Mouse (Mus musculus) forebrain, embryonic 14.5 days (tissue): ENCODE measurements around the gene Fanca. TPM values are rescaled to one million over a fixed set of nuclear protein-coding genes. Genes with fewer than 3 reads are reported as not detected.

ENCODE experiments used
- ATAC-seq: fragments of 200-750 bp; cut with Nextera tagmentation; 2 replicates; pipeline ENCODE4 v1.8.0; 2017; ENCODE audit warnings: mild to moderate bottlenecking, moderate library complexity
- DNase-seq: peaks from one replicate; pipeline ENCODE4 v3.0.0-alpha.2; 2015; ENCODE audit warnings: low spot score
- H3K27ac ChIP-seq: fragments of 300-500 bp; sonication (generic); 2 replicates; pipeline ENCODE4 v1.5.1; 2014; ENCODE audit warnings: low read depth, mild to moderate bottlenecking, control low read depth, low read length, moderate library complexity
- H3K27me3 ChIP-seq: fragments of 300-500 bp; sonication (generic); replicated peaks from 2 replicates; pipeline ENCODE4 v1.6.1; 2014; ENCODE audit warnings: low read length, control low read depth, mixed read lengths; ENCODE audit not compliant: control insufficient read depth, insufficient read depth
- H3K36me3 ChIP-seq: fragments of 300-500 bp; sonication (generic); 2 replicates; pipeline ENCODE4 v1.6.1; 2014; ENCODE audit warnings: low read length, control low read depth; ENCODE audit not compliant: control insufficient read depth, insufficient read depth
- H3K4me1 ChIP-seq: fragments of 300-500 bp; sonication (generic); 2 replicates; pipeline ENCODE4 v1.6.1; 2014; ENCODE audit warnings: antibody characterized with exemption, low read length, control low read depth; ENCODE audit not compliant: control insufficient read depth, insufficient read depth
- H3K4me2 ChIP-seq: fragments of 300-500 bp; sonication (generic); 2 replicates; pipeline ENCODE4 v1.6.1; 2014; ENCODE audit warnings: mild to moderate bottlenecking, control low read depth, low read length
- H3K4me3 ChIP-seq: fragments of 300-500 bp; sonication (generic); 2 replicates; pipeline ENCODE4 v1.5.1; 2014; ENCODE audit warnings: low read depth, low read length, control low read depth
- H3K9ac ChIP-seq: fragments of 300-500 bp; sonication (generic); 2 replicates; pipeline ENCODE4 v1.6.1; 2014; ENCODE audit warnings: mild to moderate bottlenecking, low read length, control low read depth, moderate library complexity
- H3K9me3 ChIP-seq: fragments of 300-500 bp; sonication (generic); replicated peaks from 2 replicates; pipeline ENCODE4 v1.6.1; 2016; ENCODE audit warnings: low read length, control low read depth, mixed read lengths; ENCODE audit not compliant: control insufficient read depth
- WGBS: fragments of 180-500 bp; shearing (Covaris S2); extraction: QIAGEN DNeasy Blood & Tissue Kit; methylation state at CpG from one replicate; pipeline ENCODE4 v1.1.7; 2014; 5-methylcytosine and 5-hydroxymethylcytosine counted together
- polyA plus RNA-seq: library from polyadenylated mRNA; unstranded; fragments of >200 nt; fragmentation: Nextera tagmentation; extraction: Ambion mirVana; gene quantifications from 2 replicates; pipeline ENCODE4 v1.2.1, GENCODE M21; 2014

The Fanca gene
- polyA plus RNA-seq, 1 experiment from 2014 or later: 13.7 TPM

GRCm38 (mm10) chr8:123252925-123253324 is 65.5 kb downstream of the Fanca start:
- Histone ChIP-seq H3K27me3 (no peaks in the 10 kb centered on the region), H3K4me3 (peak overlapping the region; percentile 98), H3K4me2 (peak overlapping the region; percentile 97), H3K36me3 (peaks cover 60% of the 10 kb centered on the region), H3K9me3 (no peaks in the 10 kb centered on the region), H3K9ac (peak overlapping the region; percentile 97), H3K27ac (no peak overlapping the region), H3K4me1 (peaks cover 14% of the 10 kb centered on the region)
- ATAC-seq (no peak), DNase-seq (no peak)
- WGBS: 63% methylated on average over 4 of the region's 4 CpGs

- H3K27me3 ChIP-seq: no peaks in the 10 kb centered on the region
- H3K27ac ChIP-seq: no peak overlapping the region
- no peak overlapping the region; the same call in 1 of the 2 replicates for H3K9ac ChIP-seq
- peaks cover 14% of the 10 kb centered on the region for H3K4me1 ChIP-seq
- H3K4me3 ChIP-seq: no peak overlapping the region
- DNase-seq (no peak), ATAC-seq (no peak)
- 95% methylated on average over 5 of the region's 5 CpGs for WGBS
- no peak overlapping the region for H3K4me2 ChIP-seq
- peaks cover 63% of the 10 kb centered on the region for H3K36me3 ChIP-seq
- no peaks in the 10 kb centered on the region for H3K9me3 ChIP-seq
Observed at GRCm38 (mm10) chr8:123250940-123251339, 67.4 kb downstream of the Fanca start.

DNA sequence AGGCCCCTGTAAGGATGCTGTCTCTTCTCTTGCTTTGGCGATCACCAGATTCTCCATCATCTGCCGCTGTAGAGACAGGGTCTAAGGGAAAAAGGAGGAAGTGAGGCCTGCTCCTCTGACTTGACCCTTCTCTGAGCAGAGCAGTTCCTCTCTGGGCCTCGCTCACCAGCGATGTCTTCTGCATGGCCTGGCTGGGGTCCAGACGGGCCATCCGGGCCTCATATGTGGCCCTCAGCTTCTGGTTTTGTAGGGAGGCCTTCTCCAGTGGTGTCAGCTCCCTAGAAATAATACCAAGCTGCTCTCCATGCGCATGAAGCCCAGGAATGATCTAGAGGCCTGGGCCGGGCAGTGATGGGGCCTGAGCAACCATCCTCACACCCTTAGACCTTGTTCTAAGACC is 69.8 kb downstream of the Fanca start:
- DNase-seq: no peak
- H3K9me3 ChIP-seq: no peaks in the 10 kb centered on the region
- peaks cover 83% of the 10 kb centered on the region for H3K36me3 ChIP-seq
- H3K4me1 ChIP-seq: peaks cover 7% of the 10 kb centered on the region
- H3K4me3 ChIP-seq: no peak overlapping the region
- no peak overlapping the region for H3K4me2 ChIP-seq
- ATAC-seq: no peak
- no peak overlapping the region for H3K27ac ChIP-seq
- WGBS: 90% methylated on average over 8 of the region's 8 CpGs
- no peak overlapping the region for H3K9ac ChIP-seq
- H3K27me3 ChIP-seq: no peaks in the 10 kb centered on the region

GRCm38 (mm10) chr8:123247748-123248147 is 70.6 kb downstream of the Fanca start:
- Histone ChIP-seq H3K4me2 (no peak overlapping the region), H3K27me3 (no peaks in the 10 kb centered on the region), H3K4me1 (peaks cover under 1% of the 10 kb centered on the region), H3K4me3 (no peak overlapping the region), H3K27ac (no peak overlapping the region), H3K36me3 (peaks cover 91% of the 10 kb centered on the region), H3K9me3 (no peaks in the 10 kb centered on the region), H3K9ac (no peak overlapping the region)
- ATAC-seq (no peak), DNase-seq (no peak)
- 96% methylated on average over 6 of the region's 6 CpGs for WGBS

GRCm38 (mm10) chr8:123245543-123245942 is 72.8 kb downstream of the Fanca start:
- Histone ChIP-seq H3K4me3 (no peak overlapping the region), H3K9ac (no peak overlapping the region), H3K27ac (no peak overlapping the region), H3K4me2 (no peak overlapping the region), H3K4me1 (no peaks in the 10 kb centered on the region), H3K36me3 (peaks cover 89% of the 10 kb centered on the region), H3K27me3 (no peaks in the 10 kb centered on the region), H3K9me3 (no peaks in the 10 kb centered on the region)
- no peak for ATAC-seq
- DNase-seq: no peak
- 88% methylated on average over 12 of the region's 12 CpGs for WGBS

GRCm38 (mm10) chr8:123244382-123244781 is 74.0 kb downstream of the Fanca start:
- 94% methylated on average over 4 of the region's 4 CpGs for WGBS
- Histone ChIP-seq H3K27me3 (no peaks in the 10 kb centered on the region), H3K4me3 (no peak overlapping the region), H3K4me2 (no peak overlapping the region), H3K9ac (no peak overlapping the region), H3K9me3 (no peaks in the 10 kb centered on the region), H3K36me3 (peaks cover 78% of the 10 kb centered on the region), H3K27ac (no peak overlapping the region), H3K4me1 (no peaks in the 10 kb centered on the region)
- ATAC-seq (no peak), DNase-seq (no peak)

GRCm38 (mm10) chr8:123243053-123243452 is 75.3 kb downstream of the Fanca start:
- ATAC-seq (no peak), DNase-seq (no peak)
- WGBS: 69% methylated on average over 11 of the region's 11 CpGs

GRCm38 (mm10) chr8:123242107-123242923 is 76.1 kb downstream of the Fanca start:
- Histone ChIP-seq H3K27me3 (no peaks in the 10 kb centered on the region), H3K9me3 (no peaks in the 10 kb centered on the region), H3K4me2 (no peak overlapping the region), H3K36me3 (peaks cover 57% of the 10 kb centered on the region), H3K4me3 (no peak overlapping the region), H3K9ac (no peak overlapping the region), H3K27ac (no peak overlapping the region), H3K4me1 (no peaks in the 10 kb centered on the region)
- DNase-seq: no peak
- no peak for ATAC-seq
- WGBS: 91% methylated on average over 7 of the region's 7 CpGs

More at GRCm38 (mm10) chr8:123243053-123243452, 75.3 kb downstream of the Fanca start:
- H3K9ac ChIP-seq: no peak overlapping the region
- H3K4me3 ChIP-seq: no peak overlapping the region
- H3K4me2 ChIP-seq: no peak overlapping the region
- peaks cover 64% of the 10 kb centered on the region for H3K36me3 ChIP-seq
- H3K27me3 ChIP-seq: no peaks in the 10 kb centered on the region
- H3K9me3 ChIP-seq: no peaks in the 10 kb centered on the region
- no peaks in the 10 kb centered on the region for H3K4me1 ChIP-seq
- no peak overlapping the region for H3K27ac ChIP-seq

DNA sequence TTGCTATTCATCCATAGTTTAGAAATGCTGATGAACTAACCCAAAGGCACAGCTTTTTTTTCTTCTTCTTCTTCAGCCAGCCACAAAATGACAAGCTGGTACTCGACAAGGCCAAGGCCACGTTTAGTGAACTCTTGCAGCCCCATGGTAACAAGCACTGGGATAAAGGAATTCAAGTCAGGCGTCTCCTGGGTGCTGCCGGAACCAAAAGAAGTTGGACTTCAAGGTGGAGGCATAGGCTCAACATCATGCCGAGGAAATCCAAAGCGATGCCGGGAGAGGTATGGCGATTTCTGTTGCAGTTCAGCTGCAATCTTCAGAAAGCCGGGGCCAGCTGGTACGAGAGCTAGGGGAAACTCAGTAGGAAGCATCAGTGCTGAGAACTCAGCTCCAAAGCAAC is 79.0 kb downstream of the Fanca start:
- DNase-seq (no peak), ATAC-seq (no peak)
- Histone ChIP-seq H3K9ac (no peak overlapping the region), H3K36me3 (peaks cover 28% of the 10 kb centered on the region), H3K27ac (no peak overlapping the region), H3K4me3 (no peak overlapping the region), H3K9me3 (no peaks in the 10 kb centered on the region), H3K27me3 (peaks cover 19% of the 10 kb centered on the region), H3K4me2 (no peak overlapping the region), H3K4me1 (peaks cover 7% of the 10 kb centered on the region)
- 88% methylated on average over 10 of the region's 10 CpGs for WGBS
